Mouse (Mus musculus) heart, postnatal 36 days (tissue): ENCODE results near the gene Cecr2. TPM values are rescaled to one million over a fixed set of nuclear protein-coding genes. Genes with fewer than 3 reads are reported as not detected.
A peak's percentile ranks its signal among the peaks of the same experiment; 100 is the strongest.
"Not testable (repeated sequence)": the region's sequence is repeated elsewhere in the genome, so short reads cannot be mapped to it uniquely, and the experiment has no call there.

Experiments
- DNase-seq, 2 experiments: peaks; one replicate each; pipeline ENCODE4 v3.0.0; 2021 to 2022
- intact Hi-C: fragments of 180-260 bp; cut with DNase I; formaldehyde crosslinking; loops from one replicate; pipeline ENCODE4 v1.15.1; 2025
- total RNA-seq, 2 experiments: library from RNA; stranded (reverse); gene quantifications; 2 replicates each; pipeline ENCODE4 v1.2.3; 2021

Gene Cecr2
- total RNA-seq: 10 to 100 TPM; 16.4 to 20.3 TPM

GRCm38 (mm10) chr6:120665816-120666760, at the start of gene Cecr2:
Gene Cecr2 (plus strand): TSS chr6:120666369.
- intact Hi-C loops: loop anchor here (2.0 to 5.0 kb wide), 4 partner anchors 17 to 127 kb away; no protein-coding TSS in a partner anchor
- peak; percentile 73 to 85 for DNase-seq

- intact Hi-C loops: no loop called here
- no peak for DNase-seq
Observed at GRCm38 (mm10) chr6:120617586-120617985, 48.6 kb upstream of the Cecr2 start.

- no peak for DNase-seq
- intact Hi-C loops: no loop called here
Observed at GRCm38 (mm10) chr6:120618518-120619402, 47.4 kb upstream of the Cecr2 start.

- intact Hi-C loops: no loop called here
- DNase-seq: no peak
Observed at GRCm38 (mm10) chr6:120620193-120620592, 46.0 kb upstream of the Cecr2 start.

GRCm38 (mm10) chr6:120625081-120625480, 41.1 kb upstream of the Cecr2 start:
- intact Hi-C loops: no loop called here
- peak in 1 of 2 experiments; percentile 13 for DNase-seq

- no peak for DNase-seq
- intact Hi-C loops: no loop called here
Observed at GRCm38 (mm10) chr6:120627096-120627495, 39.1 kb upstream of the Cecr2 start.

GRCm38 (mm10) chr6:120628963-120629362, 37.2 kb upstream of the Cecr2 start:
- no peak for DNase-seq
- intact Hi-C loops: no loop called here

- intact Hi-C loops: no loop called here
- no peak for DNase-seq
Observed at GRCm38 (mm10) chr6:120635391-120636028, 30.7 kb upstream of the Cecr2 start.

GRCm38 (mm10) chr6:120639547-120639946, 26.6 kb upstream of the Cecr2 start:
- intact Hi-C loops: no loop called here
- no peak for DNase-seq

GRCm38 (mm10) chr6:120641866-120642378, 24.2 kb upstream of the Cecr2 start:
- no peak for DNase-seq
- intact Hi-C loops: no loop called here

- no peak for DNase-seq
- intact Hi-C loops: no loop called here
Observed at GRCm38 (mm10) chr6:120643776-120644175, 22.4 kb upstream of the Cecr2 start.

- DNase-seq: peak; percentile 30 to 32
- intact Hi-C loops: no loop called here
Observed at GRCm38 (mm10) chr6:120644346-120645299, 21.5 kb upstream of the Cecr2 start.

- intact Hi-C loops: loop anchor here (2.0 kb wide), 1 partner anchor 17 kb away; no protein-coding TSS in a partner anchor
- DNase-seq: not testable (repeated sequence)
Observed at GRCm38 (mm10) chr6:120647246-120648028, 18.7 kb upstream of the Cecr2 start.

GRCm38 (mm10) chr6:120648205-120648604, 18.0 kb upstream of the Cecr2 start:
- intact Hi-C loops: loop anchor here (2.0 kb wide), 1 partner anchor 17 kb away; no protein-coding TSS in a partner anchor
- DNase-seq: peak in 1 of 2 experiments; percentile 20

- intact Hi-C loops: no loop called here
- DNase-seq: no peak
Observed at GRCm38 (mm10) chr6:120652666-120653065, 13.5 kb upstream of the Cecr2 start.

GRCm38 (mm10) chr6:120655702-120656101, 10.5 kb upstream of the Cecr2 start:
- intact Hi-C loops: no loop called here

GRCm38 (mm10) chr6:120658848-120659247, 7.3 kb upstream of the Cecr2 start:
- intact Hi-C loops: no loop called here
- no peak for DNase-seq

More at GRCm38 (mm10) chr6:120655702-120656101, 10.5 kb upstream of the Cecr2 start:
- DNase-seq: no peak

GRCm38 (mm10) chr6:120665415-120665815, 754 bp upstream of the Cecr2 start:
- DNase-seq: peak; percentile 63 to 76
- intact Hi-C loops: loop anchor here (2.0 to 5.0 kb wide), 4 partner anchors 17 to 127 kb away; no protein-coding TSS in a partner anchor
